Mouse (Mus musculus) MEL (cell line): ENCODE results near the gene Sox5.

Experiments
- CTCF ChIP-seq, 3 experiments: IDR thresholded peaks in 2 of 3; conservative IDR thresholded peaks in 1 of 3; 2 replicates each; pipeline ENCODE4 v1.5.1; 2011 to 2012; ENCODE audit warnings: low read length in 3 of 3, low read depth in 2 of 3, mild to moderate bottlenecking in 2 of 3, improper control_type of control experiment in 1 of 3, inconsistent platforms in 1 of 3, mixed read lengths in 1 of 3, moderate library complexity in 1 of 3; ENCODE audit not compliant: control insufficient read depth in 1 of 3, insufficient read depth in 1 of 3, poor library complexity in 1 of 3, severe bottlenecking in 1 of 3
- ELF1 ChIP-seq: IDR thresholded peaks from 2 replicates; pipeline ENCODE4 v1.6.1; 2014; ENCODE audit warnings: low read depth, mild to moderate bottlenecking, inconsistent platforms, low read length, improper control_type of control experiment, moderate library complexity
- EP300 ChIP-seq, 2 experiments: IDR thresholded peaks; 2 replicates each; pipeline ENCODE4 v1.6.1; 2011; ENCODE audit warnings: improper control_type of control experiment in 2 of 2, low read length in 2 of 2, low read depth in 1 of 2, mild to moderate bottlenecking in 1 of 2
- GABPA ChIP-seq: IDR thresholded peaks from 2 replicates; pipeline ENCODE4 v1.6.1; 2012; ENCODE audit warnings: low read depth, mild to moderate bottlenecking, inconsistent platforms, low read length, improper control_type of control experiment, moderate library complexity
- GATA1 ChIP-seq: IDR thresholded peaks from 2 replicates; pipeline ENCODE4 v1.6.1; 2011; ENCODE audit warnings: low read depth, low read length, improper control_type of control experiment
- MAFK ChIP-seq: IDR thresholded peaks from 2 replicates; pipeline ENCODE4 v1.6.1; 2011; ENCODE audit warnings: low read depth, mild to moderate bottlenecking, low read length, improper control_type of control experiment, borderline replicate concordance
- MAX ChIP-seq: IDR thresholded peaks from 2 replicates; pipeline ENCODE4 v1.6.1; 2011; ENCODE audit warnings: low read length, improper control_type of control experiment
- MXI1 ChIP-seq: IDR thresholded peaks from 2 replicates; pipeline ENCODE4 v1.6.1; 2011; ENCODE audit warnings: mild to moderate bottlenecking, low read depth, low read length, improper control_type of control experiment
- POLR2A ChIP-seq, 2 experiments: IDR thresholded peaks; 2 replicates each; pipeline ENCODE4 v1.6.1; 2011 to 2012; ENCODE audit warnings: low read length in 2 of 2, mild to moderate bottlenecking in 2 of 2, control low read depth in 1 of 2, improper control_type of control experiment in 1 of 2, low read depth in 1 of 2, moderate library complexity in 1 of 2; ENCODE audit not compliant: control insufficient read depth in 1 of 2, insufficient read depth in 1 of 2, poor library complexity in 1 of 2
- POLR2AphosphoS5 ChIP-seq: IDR thresholded peaks from 2 replicates; pipeline ENCODE4 v1.6.1; 2012; ENCODE audit warnings: low read depth, borderline replicate concordance, mild to moderate bottlenecking, inconsistent platforms, low read length, moderate library complexity, mixed read lengths
- TCF12 ChIP-seq: IDR thresholded peaks from 2 replicates; pipeline ENCODE4 v1.6.1; 2014; ENCODE audit warnings: low read depth, mild to moderate bottlenecking, inconsistent platforms, low read length, improper control_type of control experiment, moderate library complexity
- USF2 ChIP-seq, 2 experiments: IDR thresholded peaks; 2 replicates each; pipeline ENCODE4 v1.6.1; 2011 to 2012; ENCODE audit warnings: improper control_type of control experiment in 2 of 2, low read length in 2 of 2, borderline replicate concordance in 1 of 2, inconsistent platforms in 1 of 2, low read depth in 1 of 2, mild to moderate bottlenecking in 1 of 2; ENCODE audit not compliant: insufficient read depth in 1 of 2
- ZC3H11A ChIP-seq: IDR thresholded peaks from 2 replicates; pipeline ENCODE4 v1.6.1; 2012; ENCODE audit warnings: low read depth, mild to moderate bottlenecking, inconsistent platforms, low read length, improper control_type of control experiment

DNA sequence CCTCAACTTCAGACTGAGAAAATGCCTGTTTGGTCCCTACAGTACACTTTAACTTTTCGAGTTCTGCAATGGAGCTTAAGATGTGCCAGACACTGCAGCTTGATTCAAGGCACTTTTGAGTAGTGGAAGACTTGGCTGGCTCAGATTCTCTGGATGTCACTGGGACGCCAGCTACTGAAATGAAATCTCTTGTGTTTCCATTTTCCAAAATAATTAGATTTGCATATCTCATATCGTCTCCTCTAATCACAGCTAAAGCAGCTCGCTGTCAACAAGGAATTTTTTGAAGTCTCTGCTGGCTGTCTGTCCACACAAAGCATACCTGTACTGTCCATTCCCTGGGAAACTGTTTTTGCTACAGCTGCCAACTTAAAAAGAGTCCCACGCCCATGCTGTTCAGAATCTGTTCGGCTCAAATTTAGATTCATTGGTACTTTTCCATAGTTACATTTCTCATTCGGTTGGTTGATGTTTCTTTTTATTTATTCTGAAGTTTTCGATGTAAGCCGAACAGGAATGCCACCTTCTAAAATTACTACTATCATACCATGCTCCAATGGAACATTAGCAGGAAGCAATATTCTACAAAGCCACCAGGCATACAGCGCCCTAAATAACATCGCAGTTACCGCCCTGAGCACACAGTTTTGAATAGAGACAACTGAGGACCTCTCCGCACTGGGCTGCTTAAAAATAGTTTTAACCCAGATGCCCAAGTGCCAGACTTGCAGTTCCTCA is 28.4 kb downstream of the Sox5 start:
- no peak for TF ChIP-seq CTCF (IDR thresholded peaks at IDR 0.05 in 2 of 3, conservative IDR thresholded peaks at IDR 0.05 in 1 of 3; ENCODE audit: control insufficient read depth in 1 of 3, insufficient read depth in 1 of 3, low read depth in 2 of 3, low read length in 3 of 3, poor library complexity in 1 of 3, severe bottlenecking in 1 of 3)
- no peak for TF ChIP-seq MAFK
- no peak for TF ChIP-seq USF2 (IDR thresholded peaks at IDR 0.05; ENCODE audit: borderline replicate concordance in 1 of 2, insufficient read depth in 1 of 2, low read depth in 1 of 2, low read length in 2 of 2)
- TF ChIP-seq POLR2A (IDR thresholded peaks at IDR 0.05; ENCODE audit: control insufficient read depth in 1 of 2, insufficient read depth in 1 of 2, low read depth in 1 of 2, low read length in 2 of 2, poor library complexity in 1 of 2), result no peak
- TF ChIP-seq GATA1, result no peak
- no peak for TF ChIP-seq MAX
- TF ChIP-seq GABPA, result no peak
- TF ChIP-seq EP300 (IDR thresholded peaks at IDR 0.05; ENCODE audit: low read depth in 1 of 2, low read length in 2 of 2), result no peak
- no peak for TF ChIP-seq POLR2AphosphoS5
- no peak for TF ChIP-seq MXI1
- TF ChIP-seq TCF12, result no peak
- no peak for TF ChIP-seq ELF1
- TF ChIP-seq ZC3H11A, result no peak
